Mouse (Mus musculus): ENCODE measurements around the gene Tyro3.
A peak's percentile ranks its signal among the peaks of the same experiment; 100 is the strongest.

Tyro3 gene

DNA sequence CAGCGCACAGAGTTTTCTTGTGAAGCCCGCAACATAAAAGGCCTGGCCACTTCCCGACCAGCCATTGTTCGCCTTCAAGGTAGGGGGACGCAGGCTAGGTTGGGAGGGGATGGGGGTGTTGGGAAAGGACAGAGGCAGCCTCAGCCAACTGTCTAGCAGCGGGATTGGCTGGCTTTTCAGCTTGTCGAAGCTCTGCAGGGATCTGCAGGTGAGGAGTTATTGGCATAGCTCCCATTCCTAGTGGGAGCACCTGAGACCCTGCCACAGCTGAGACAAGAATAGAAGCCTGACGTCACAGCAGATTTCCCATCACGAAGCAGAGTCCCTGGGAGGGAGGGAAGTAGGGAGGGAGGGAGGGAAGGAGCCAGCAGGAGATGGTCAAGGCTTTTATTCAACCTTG is 7.2 kb downstream of the Tyro3 start:
- no peak for DNase-seq

DNA sequence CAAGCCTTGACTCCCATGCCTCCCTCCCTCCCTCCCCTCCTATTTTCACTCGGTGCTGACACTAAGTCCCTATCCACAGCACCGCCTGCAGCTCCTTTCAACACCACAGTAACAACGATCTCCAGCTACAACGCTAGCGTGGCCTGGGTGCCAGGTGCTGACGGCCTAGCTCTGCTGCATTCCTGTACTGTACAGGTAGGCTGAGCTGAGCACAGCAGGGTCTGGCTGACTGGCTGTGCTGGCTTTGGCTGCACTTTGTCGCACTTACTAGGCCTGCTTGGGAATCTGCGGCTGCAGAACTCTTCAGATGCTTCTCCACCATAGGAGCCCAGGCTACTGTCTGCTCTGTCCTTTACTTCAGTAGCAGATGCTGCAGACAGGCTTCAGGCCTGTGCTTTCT is 8.0 kb downstream of the Tyro3 start:
- DNase-seq, result no peak

DNA sequence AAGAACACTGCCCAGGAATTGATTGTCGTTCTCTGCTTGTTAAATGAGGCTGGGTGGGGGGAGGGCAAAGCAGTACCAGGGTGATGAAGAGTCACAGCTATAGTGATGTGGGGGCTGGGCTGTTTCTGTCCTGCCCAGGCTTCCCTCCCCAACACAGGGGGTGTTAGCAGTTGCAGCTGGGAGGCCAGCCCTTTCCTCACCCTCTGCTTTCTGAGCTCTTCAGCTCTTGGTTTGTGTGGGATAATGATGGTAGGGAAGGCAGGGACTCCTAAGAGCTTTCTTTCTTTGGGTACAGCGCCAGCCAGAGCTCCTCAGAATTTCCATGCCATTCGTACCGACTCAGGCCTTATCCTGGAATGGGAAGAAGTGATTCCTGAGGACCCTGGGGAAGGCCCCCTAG is 10.9 kb downstream of the Tyro3 start:
- DNase-seq, result no peak

DNA sequence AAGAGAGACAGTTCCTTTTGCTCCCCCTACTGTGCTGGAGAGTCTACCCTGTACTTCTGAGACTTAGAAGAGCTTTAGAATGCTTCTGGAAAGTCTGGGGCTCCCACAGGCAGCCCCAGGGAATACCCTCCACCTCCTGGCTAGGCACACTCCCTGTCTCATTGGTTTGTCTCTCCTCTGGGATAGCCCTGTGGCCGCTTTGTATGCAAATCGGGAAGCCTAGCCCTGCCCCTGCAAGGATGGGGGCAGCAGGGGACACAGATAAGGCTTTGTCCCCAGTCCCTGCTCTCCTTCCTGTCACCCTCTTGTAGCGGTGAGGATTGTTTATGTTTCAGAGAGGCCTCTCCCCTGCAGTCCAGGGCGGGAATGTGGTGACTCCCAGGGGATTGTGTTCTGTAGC is 11.3 kb downstream of the Tyro3 start:
- DNase-seq, result no peak

DNA sequence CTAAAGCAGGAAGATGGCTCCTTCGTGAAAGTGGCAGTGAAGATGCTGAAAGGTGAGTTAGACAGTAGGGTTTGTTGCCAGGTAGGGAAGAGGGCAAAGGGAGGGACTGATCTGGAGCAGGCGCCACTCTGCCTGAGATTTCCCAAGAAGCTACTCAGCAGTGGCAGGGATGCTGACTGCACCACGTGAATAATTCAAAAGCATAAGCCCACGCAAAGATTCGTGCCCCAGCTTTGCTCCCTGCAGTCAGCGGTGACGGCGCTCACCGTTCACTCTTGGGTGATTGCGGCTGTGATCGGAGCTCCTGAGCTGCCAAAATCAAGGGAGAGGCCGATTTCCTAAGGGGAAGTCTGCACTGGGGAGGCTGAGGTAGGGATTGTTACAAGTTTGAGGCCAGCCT is 13.4 kb downstream of the Tyro3 start:
- no peak for DNase-seq

DNA sequence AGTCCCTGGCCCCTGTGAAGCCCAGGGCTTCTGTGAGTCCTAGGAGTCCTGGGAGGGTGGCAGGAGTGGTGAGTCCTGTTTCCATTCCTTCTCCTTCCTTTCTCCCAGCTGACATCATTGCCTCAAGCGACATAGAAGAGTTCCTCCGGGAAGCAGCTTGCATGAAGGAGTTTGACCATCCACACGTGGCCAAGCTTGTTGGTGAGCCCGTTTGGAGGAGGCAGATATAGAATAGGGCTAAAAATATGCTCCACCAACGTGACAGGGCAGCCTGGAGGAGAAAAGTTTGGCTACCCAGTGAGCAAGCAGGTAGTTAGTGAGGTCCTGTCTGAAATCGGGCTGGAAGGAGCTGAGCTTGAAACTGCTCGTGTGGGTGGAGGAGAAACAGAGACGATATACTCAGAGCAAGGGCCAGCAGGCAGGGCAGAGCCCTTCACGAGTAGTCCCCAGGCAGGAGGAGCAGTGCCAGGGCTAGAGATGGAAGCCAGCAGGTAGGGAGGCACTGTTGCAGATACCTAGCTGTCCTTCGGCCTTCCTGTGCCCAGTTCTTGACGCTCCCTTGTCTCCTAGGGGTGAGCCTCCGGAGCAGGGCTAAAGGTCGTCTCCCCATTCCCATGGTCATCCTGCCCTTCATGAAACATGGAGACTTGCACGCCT is 14.1 kb downstream of the Tyro3 start:
- DNase-seq, result no peak

DNA sequence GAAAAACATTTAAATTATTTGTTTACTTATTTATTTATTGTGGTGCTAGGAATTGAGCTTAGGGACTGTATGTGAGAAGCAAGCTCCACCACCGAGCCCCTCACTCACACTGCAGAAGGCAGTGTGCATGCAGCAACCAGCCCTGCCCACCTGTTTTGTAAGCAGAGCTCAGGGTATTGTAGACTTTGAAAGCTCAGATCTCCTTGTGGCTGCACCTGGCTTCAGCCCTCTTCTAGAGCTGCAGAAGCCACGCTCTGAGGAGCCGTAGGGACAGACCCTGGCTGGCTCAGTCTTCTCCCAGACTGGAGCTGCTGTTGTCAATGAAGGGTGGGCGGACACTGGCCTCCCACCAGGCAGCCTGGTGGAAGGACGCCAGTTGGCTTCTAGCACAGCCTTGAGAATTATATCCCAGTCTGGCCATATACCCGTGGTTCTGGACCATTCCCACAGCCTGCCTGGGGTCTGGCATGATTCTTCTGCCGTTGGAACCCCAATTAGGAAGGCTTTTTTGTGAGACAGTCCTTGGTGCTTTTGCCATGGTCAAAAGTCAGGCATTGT is 16.9 kb downstream of the Tyro3 start:
- DNase-seq, result peak; percentile 58

DNA sequence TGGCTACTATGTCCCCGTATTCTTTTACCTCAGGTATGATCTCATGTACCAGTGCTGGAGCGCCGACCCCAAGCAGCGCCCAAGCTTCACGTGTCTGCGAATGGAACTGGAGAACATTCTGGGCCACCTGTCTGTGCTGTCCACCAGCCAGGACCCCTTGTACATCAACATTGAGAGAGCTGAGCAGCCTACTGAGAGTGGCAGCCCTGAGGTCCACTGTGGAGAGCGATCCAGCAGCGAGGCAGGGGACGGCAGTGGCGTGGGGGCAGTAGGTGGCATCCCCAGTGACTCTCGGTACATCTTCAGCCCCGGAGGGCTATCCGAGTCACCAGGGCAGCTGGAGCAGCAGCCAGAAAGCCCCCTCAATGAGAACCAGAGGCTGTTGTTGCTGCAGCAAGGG is 19.1 kb downstream of the Tyro3 start:
- no peak for DNase-seq

DNA sequence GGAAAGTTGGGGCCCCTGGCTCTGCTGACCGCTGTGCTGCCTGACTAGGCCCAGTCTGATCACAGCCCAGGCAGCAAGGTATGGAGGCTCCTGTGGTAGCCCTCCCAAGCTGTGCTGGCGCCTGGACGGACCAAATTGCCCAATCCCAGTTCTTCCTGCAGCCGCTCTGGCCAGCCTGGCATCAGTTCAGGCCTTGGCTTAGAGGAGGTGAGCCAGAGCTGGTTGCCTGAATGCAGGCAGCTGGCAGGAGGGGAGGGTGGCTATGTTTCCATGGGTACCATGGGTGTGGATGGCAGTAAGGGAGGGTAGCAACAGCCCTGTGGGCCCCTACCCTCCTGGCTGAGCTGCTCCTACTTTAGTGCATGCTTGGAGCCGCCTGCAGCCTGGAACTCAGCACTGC is 19.5 kb downstream of the Tyro3 start:
- DNase-seq, result no peak

DNA sequence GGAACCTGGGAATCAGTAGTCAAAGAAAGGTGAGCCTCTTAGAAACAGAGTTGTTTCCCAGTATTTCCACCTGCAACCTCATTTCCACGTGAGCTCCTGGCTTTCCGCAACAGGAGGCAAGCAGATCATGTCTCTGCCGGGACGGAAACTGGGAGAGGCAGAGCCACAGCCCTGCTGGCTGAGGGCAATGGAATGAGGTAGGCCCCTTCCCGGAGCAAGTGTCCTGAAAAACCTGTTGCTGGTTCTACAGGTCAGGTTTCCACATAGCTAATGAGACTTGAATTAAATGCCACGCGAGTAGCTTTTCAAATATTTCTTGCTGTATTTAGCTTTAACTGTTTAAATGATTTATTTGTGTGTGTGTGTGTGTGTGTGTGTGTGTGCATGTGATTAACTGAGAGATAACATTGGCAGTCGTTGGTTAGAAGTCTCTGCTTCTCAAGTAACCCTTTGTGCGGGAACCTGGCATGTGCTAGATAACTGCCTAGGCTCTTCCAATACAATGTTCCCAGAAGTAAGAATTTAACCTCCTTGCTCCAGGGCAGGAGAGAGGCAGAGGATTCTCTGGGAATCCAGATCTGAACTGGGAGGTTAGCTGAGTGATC is 21.2 kb downstream of the Tyro3 start:
- no peak for DNase-seq

DNA sequence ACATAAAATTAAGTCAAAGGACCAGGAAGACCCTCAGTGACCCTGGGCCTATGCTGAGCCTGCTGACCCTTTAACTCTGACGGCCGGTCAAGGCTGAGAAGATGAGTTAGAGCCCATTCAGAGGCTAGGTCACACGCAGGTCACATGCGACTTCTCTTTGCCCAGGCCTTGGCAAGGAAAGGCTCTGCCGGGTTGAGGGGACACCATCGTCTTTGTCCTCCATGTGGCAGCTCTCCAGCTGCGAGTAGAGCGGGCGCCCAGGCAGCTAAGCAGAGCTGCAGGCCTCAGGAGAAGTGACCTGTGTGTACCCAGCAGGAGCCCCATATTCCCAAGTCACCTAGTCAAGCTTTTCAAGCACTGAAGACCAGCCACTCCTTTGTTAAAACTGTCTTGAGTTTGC is 23.6 kb downstream of the Tyro3 start:
- DNase-seq, result no peak

DNA sequence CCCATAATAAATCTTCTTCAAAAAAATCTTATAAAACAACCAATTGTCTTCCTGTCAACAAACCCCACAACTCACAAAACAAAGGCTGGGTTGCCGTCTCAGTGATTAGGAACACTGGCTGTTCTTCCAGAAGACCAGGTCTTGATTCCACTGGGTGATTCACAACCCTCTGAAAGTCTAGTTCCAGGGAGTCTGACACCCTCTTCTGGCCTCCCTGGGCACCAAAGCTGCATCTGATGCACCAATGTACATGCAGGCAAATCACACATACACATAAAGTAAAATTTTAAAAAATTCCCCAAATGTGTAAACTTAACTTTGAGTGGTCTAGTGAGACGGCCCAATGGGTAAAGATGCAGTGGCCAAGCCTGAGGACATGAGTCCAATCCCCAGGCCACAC is 33.0 kb downstream of the Tyro3 start:
- no peak for DNase-seq

DNA sequence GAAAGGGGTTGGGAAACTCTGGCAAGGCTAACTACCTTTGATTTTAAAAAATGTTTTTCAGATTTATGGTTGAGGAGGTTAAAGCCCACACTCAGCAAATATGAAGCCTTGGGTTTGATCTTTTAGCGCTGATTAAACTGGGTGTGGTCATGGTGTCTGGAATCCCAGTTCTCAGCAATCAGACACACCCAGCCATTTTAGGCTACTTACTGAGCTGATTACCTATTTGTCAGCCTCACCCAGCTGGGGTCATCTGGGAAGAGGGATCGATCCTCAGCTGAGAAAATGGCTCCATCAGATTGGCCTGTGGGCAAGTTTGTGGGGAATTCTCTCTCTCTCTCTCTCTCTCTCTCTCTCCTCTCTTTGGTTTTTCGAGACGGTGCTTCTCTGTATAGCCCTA is 36.7 kb downstream of the Tyro3 start:
- no peak for DNase-seq

DNA sequence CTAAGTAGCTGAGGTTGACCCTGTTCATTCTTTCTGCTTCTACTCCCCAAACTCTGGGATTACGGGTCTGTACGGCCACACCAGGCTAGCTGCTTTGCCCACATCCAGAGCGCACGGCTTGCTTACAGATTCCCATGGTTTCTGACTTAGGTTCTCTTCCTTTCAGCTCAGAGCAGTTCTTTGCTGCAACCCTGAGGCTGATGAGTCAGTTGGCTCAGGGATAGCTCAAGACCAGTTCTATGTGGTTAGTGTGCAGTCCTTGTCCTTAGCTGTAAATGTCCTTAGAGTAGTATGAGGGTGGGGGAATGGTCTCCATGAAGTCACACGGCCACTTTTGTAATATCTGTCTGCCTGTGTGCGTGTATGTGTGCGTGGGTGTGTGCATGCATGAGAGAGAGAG is 40.1 kb downstream of the Tyro3 start:
- DNase-seq, result no peak

DNA sequence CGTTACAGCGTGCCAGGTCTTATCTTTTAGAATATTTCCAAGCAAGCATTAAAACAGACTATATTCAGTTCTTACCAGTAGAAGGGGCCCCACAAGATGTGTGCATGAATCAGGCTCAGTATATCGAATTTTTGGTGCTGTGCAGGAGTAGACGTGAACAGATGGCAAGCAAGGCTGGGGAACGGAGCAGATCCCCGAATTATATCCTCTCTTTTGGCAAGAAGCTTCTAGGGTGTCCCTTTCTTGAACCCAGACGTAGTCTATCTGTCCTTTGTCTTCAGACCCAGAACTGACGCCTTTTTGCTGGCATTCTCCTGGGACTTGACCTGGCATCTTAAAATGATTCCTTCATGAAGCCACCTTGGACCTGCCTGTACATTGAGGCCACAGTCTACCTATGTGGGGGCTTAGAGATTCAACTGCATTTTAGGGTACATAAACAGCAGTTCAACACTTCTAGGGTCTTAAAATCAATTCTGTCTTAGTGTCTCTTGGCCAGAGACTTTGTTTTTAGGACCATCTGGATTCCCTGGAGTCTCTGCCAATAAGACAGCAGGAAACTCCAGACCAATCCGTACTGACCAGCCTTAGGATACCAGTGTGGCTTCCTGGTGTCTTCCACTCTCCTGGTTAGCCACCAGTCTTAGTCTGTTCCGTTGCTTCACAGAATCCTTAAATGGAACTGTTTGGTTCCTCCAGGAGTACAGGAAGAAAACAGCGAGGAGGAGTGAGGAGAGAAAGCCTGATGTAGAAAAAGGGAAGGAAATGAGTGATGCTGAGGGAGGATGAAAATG is 41.0 kb downstream of the Tyro3 start:
- DNase-seq, result no peak

DNA sequence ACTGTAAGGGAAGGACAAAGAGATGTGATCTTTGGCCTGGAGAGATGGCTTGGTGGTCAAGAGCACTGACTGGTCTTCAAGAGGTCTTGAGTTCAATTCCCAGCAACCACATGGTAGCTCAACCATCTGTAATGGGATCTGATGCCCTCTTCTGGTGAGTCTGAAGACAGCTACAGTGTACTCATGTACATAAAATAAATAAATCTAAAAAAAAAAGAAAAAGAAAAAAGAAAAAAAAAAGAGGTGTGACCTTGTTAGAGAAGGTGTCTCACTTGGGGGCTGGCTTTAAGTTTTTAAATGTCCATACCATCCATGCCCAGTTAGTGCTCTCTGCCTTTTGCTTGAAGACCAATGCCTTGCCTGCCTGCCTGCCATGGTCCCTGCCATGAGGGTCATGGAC is 42.5 kb downstream of the Tyro3 start:
- no peak for DNase-seq

DNA sequence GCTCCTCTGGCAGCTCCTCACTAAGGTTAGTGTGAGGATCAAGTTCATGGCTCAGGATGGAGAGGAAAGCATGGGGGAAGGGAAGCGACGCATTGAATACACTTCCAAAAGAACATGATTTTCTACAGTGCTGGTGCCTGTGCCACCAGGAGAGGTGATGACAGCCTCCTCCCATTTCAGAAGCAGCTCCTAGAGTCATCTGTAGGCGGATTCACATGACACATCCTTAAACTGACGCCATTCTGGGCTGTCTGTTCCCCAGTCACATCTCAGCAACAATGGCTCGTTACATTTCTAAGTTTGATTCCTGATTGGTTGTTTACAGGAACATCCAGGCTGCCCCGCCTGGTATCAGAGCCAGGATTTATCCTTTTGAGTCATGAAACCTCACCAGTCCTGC is 44.5 kb downstream of the Tyro3 start:
- DNase-seq, result no peak

DNA sequence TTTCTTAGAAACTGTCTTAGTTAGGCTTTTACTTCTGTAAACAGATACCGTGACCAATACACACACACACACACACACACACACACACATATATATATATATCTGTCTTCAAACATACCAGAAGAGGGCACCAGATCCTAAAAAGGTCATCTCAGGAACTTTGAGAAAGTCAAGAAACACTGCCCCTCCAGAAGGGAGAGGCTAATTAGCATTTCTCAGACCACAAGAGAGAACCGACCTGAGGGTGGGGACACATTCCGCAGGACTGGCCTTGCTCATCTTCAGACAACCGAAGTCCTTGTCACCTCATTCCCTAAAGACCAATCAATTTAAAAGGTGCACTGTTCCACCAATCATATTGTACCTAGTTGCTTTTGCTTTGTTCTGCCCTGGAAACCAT is 46.0 kb downstream of the Tyro3 start:
- no peak for DNase-seq

DNA sequence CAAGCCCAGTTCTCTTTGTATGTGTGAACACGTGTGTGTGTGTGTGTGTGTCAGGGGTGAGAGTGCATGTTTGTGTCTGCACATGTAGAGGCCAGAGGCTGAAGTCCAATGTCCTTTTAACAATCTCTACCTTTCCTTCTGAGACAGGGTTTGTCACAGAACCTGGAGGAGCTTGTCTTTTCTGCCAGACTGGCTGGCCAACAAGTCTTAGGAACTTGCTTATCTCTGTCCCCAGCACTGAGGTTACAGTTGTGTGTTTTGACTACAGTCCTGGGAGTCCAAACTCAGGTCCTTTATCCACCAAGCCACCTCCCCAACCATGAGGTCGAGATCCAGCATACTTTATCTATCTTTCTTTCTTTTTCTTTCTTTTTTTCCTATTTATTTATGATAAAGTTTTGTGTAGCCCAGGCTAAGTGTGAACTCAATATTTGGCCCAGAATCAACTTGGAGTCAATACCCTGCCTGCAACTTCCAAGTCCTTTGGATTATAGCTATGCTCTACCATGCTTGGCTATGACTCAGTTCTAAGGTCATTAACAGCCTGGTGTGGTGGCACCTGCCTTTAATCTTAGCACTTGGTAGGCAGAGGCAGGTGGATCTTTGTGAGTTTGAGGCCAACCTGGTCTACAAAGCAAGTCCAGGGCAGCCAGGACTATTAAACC is 48.5 kb downstream of the Tyro3 start:
- DNase-seq, result no peak

DNA sequence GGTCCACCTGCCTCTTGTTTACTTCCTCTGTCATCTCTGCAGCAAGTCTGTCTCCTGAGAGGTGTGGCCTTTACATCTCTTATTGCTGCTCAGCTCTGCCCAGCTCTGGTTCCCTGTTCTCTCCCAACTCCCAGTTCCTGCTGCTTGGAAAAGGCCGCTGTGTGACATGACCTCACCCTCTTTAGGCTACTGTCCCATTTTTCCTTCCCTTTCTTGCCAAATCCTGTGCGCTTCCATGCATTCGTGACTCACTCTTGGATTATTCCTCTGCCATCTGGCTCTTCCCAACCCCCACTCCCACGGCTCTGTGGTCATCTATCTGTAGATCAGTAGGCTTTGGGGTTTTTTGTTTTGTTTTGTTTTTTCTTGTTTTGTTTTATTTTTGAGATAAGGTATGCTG is 49.4 kb downstream of the Tyro3 start:
- DNase-seq, result no peak

DNA sequence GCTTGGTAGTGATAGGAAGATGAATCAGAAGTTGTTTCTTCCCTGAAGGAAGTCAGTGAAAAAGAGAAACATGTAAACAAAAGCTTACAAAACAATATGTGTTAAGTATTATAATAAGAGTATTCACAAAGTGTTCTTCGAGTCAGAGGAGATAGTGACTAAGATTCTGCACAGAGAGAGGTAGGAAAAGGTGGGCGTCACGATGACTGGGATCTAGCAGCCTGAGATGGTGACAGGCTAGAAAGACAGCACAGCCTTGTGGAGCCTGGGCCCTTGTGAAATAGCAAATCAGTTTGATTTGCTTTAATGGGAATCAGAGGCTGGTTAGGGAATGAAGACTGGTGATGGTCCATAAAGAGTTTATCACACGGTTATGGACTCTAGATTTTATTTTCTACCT is 56.3 kb downstream of the Tyro3 start:
- DNase-seq, result no peak

DNA sequence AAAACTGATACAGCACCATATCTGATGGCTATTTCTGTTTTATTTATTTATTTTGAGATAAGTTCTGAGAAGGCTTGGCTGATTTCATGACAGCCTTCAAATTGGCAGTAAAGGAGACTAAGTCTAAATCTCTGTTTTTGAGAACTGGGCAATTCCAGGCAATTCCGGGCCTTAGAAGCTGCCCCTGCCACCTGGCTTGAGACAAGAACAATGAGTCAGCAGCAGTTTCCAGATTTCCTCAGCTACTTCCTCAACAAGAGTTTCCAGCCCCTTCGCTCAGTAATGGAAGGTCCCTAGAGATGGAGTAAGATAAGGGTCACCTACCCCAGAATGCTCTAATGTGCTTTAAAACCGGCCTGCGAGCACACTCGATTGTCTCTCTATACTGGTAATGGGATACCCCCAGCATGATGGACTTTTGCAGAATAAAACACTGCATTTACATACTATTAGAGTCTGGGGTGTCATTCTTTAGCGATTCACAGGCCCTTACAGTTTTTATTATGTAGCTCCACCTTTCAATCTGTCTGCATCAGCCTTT is 57.8 kb downstream of the Tyro3 start:
- no peak for DNase-seq

DNA sequence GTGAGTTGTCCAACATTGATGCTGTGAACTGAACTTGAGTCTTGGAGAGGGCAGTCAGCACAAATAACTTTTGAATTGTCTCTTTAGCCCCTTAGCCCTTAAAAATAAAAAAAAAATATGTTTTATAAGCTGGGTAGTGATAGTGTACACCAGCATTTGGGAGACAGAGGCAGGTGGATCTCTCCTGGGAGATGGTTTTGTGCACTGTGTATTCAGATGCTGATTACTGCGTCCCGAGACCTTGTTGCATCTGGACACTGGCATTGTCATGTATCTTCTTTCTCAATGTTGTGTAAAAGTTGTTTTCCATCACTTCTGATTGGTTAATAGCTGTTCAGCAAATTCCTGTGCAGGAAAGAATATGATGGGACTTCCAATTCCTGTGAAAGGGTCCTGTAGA is 59.8 kb downstream of the Tyro3 start:
- no peak for DNase-seq
